Mouse (Mus musculus) CH12.LX (cell line): ENCODE measurements at regions not wholly inside any gene's neighbourhood (a gene's known extent, or its start where the extent isn't known, plus 50 kb on each side); places are given as distances from the start of the nearest gene placed in this dataset.

Experiments
- DNase-seq: peaks from one replicate; pipeline ENCODE4 v3.0.0-alpha.2; 2013; ENCODE audit errors: extremely low read depth
- H3K27ac ChIP-seq: 2 replicates; pipeline ENCODE4 v1.5.1; 2012; ENCODE audit warnings: low read depth, mild to moderate bottlenecking, control low read depth, moderate library complexity; ENCODE audit not compliant: insufficient read depth
- H3K27me3 ChIP-seq: replicated peaks from 2 replicates; pipeline ENCODE3; 2012; ENCODE audit warnings: inconsistent platforms
- H3K36me3 ChIP-seq, 2 experiments: replicated peaks in 1 of 2; 2 replicates each; pipeline versions ENCODE3 to v1.6.1; 2012; ENCODE audit warnings: inconsistent platforms in 1 of 2, low read length in 1 of 2, mild to moderate bottlenecking in 1 of 2, mixed read lengths in 1 of 2, moderate library complexity in 1 of 2; ENCODE audit not compliant: control insufficient read depth in 1 of 2, insufficient read depth in 1 of 2
- H3K4me1 ChIP-seq, 2 experiments: 2 replicates each; pipeline ENCODE4 v1.6.1; 2012; ENCODE audit warnings: inconsistent platforms in 1 of 2, moderate library complexity in 1 of 2; ENCODE audit not compliant: insufficient read depth in 2 of 2, control insufficient read depth in 1 of 2
- H3K4me2 ChIP-seq: 2 replicates; pipeline ENCODE4 v1.6.1; 2012; ENCODE audit warnings: low read depth, mild to moderate bottlenecking, control low read depth; ENCODE audit not compliant: poor library complexity, insufficient read depth, severe bottlenecking
- H3K4me3 ChIP-seq, 3 experiments: fragments of 150-350 bp in 1 of 3; sonication (generic) in 1 of 3; replicated peaks in 1 of 3; 2 replicates each; pipeline versions ENCODE3 to v1.5.1; 2011 to 2012; ENCODE audit warnings: low read depth in 2 of 3, low read length in 2 of 3, mild to moderate bottlenecking in 2 of 3, moderate library complexity in 2 of 3, control low read depth in 1 of 3, improper control_type of control experiment in 1 of 3, inconsistent platforms in 1 of 3, mixed read lengths in 1 of 3; ENCODE audit not compliant: poor library complexity in 1 of 3
- H3K79me2 ChIP-seq: replicated peaks from 2 replicates; pipeline ENCODE4 v1.6.1; 2012; ENCODE audit warnings: mild to moderate bottlenecking, moderate library complexity; ENCODE audit not compliant: control insufficient read depth, poor library complexity, insufficient read depth, severe bottlenecking; ENCODE audit errors: extremely low read depth
- H3K9ac ChIP-seq: 2 replicates; pipeline ENCODE4 v1.6.1; 2012; ENCODE audit warnings: low read depth, mild to moderate bottlenecking, control low read depth, moderate library complexity; ENCODE audit not compliant: insufficient read depth
- H3K9me3 ChIP-seq: replicated peaks from 2 replicates; pipeline ENCODE3; 2012; ENCODE audit warnings: low read length, inconsistent platforms, mixed read lengths
- BHLHE40 ChIP-seq: IDR thresholded peaks from 2 replicates; pipeline ENCODE4 v1.6.1; 2011; ENCODE audit warnings: mild to moderate bottlenecking, low read depth, low read length, improper control_type of control experiment
- CHD1 ChIP-seq: IDR thresholded peaks from 2 replicates; pipeline ENCODE4 v1.6.1; 2012; ENCODE audit warnings: low read depth, low read length, improper control_type of control experiment, inconsistent platforms
- CHD2 ChIP-seq: IDR thresholded peaks from 2 replicates; pipeline ENCODE4 v1.6.1; 2011; ENCODE audit warnings: low read length, improper control_type of control experiment
- ELF1 ChIP-seq: IDR thresholded peaks from 2 replicates; pipeline ENCODE4 v1.6.1; 2014; ENCODE audit warnings: low read depth, mild to moderate bottlenecking, inconsistent platforms, low read length, improper control_type of control experiment
- EP300 ChIP-seq: IDR thresholded peaks from 2 replicates; pipeline ENCODE4 v1.6.1; 2011; ENCODE audit warnings: low read length, improper control_type of control experiment
- ETS1 ChIP-seq: conservative IDR thresholded peaks from 2 replicates; pipeline ENCODE4 v1.6.1; 2012; ENCODE audit warnings: low read depth, mild to moderate bottlenecking, inconsistent platforms, low read length, improper control_type of control experiment, moderate library complexity
- IRF4 ChIP-seq: IDR thresholded peaks from 2 replicates; pipeline ENCODE4 v1.6.1; 2014; ENCODE audit warnings: low read depth, mild to moderate bottlenecking, inconsistent platforms, low read length, improper control_type of control experiment
- JUN ChIP-seq: IDR thresholded peaks from 2 replicates; pipeline ENCODE4 v1.6.1; 2011; ENCODE audit warnings: low read depth, mild to moderate bottlenecking, low read length, improper control_type of control experiment, moderate library complexity; ENCODE audit not compliant: insufficient read depth
- JUND ChIP-seq: conservative IDR thresholded peaks from 2 replicates; pipeline ENCODE4 v1.6.1; 2011; ENCODE audit warnings: low read depth, low read length, improper control_type of control experiment
- KAT2A ChIP-seq: IDR thresholded peaks from 2 replicates; pipeline ENCODE4 v1.6.1; 2012; ENCODE audit warnings: low read length, improper control_type of control experiment, inconsistent platforms; ENCODE audit not compliant: insufficient replicate concordance
- MAFK ChIP-seq: IDR thresholded peaks from 2 replicates; pipeline ENCODE4 v1.6.1; 2011; ENCODE audit warnings: low read length, improper control_type of control experiment; ENCODE audit not compliant: insufficient replicate concordance
- MAX ChIP-seq: IDR thresholded peaks from 2 replicates; pipeline ENCODE4 v1.6.1; 2011; ENCODE audit warnings: low read length, improper control_type of control experiment
- MEF2A ChIP-seq: IDR thresholded peaks from 2 replicates; pipeline ENCODE4 v1.6.1; 2014; ENCODE audit warnings: low read depth, mild to moderate bottlenecking, inconsistent platforms, low read length, improper control_type of control experiment, borderline replicate concordance
- NRF1 ChIP-seq: IDR thresholded peaks from 2 replicates; pipeline ENCODE4 v1.6.1; 2014; ENCODE audit warnings: low read depth, mild to moderate bottlenecking, inconsistent platforms, low read length, improper control_type of control experiment, moderate library complexity
- PAX5 ChIP-seq: IDR thresholded peaks from 2 replicates; pipeline ENCODE4 v1.6.1; 2012; ENCODE audit warnings: low read length, inconsistent platforms, mixed read lengths
- POLR2AphosphoS2 ChIP-seq: IDR thresholded peaks from 2 replicates; pipeline ENCODE4 v1.6.1; 2011; ENCODE audit warnings: low read depth, low read length, improper control_type of control experiment
- RAD21 ChIP-seq: IDR thresholded peaks from 2 replicates; pipeline ENCODE4 v1.6.1; 2011; ENCODE audit warnings: low read depth, mild to moderate bottlenecking, low read length, improper control_type of control experiment, moderate library complexity
- RCOR1 ChIP-seq: conservative IDR thresholded peaks from 2 replicates; pipeline ENCODE4 v1.6.1; 2012; ENCODE audit warnings: low read depth, mild to moderate bottlenecking, inconsistent platforms, low read length, improper control_type of control experiment
- TBP ChIP-seq: conservative IDR thresholded peaks from 2 replicates; pipeline ENCODE4 v1.6.1; 2011; ENCODE audit warnings: low read depth, low read length, improper control_type of control experiment
- USF2 ChIP-seq: conservative IDR thresholded peaks from 2 replicates; pipeline ENCODE4 v1.6.1; 2011; ENCODE audit warnings: low read depth, low read length, improper control_type of control experiment
- ZKSCAN1 ChIP-seq: IDR thresholded peaks from 2 replicates; pipeline ENCODE4 v1.6.1; 2012; ENCODE audit warnings: low read depth, inconsistent platforms, low read length, improper control_type of control experiment, borderline replicate concordance
- ZNF384 ChIP-seq: IDR thresholded peaks from 2 replicates; pipeline ENCODE4 v1.6.1; 2012; ENCODE audit warnings: low read depth, low read length, improper control_type of control experiment, inconsistent platforms
- dilution Hi-C: fragments of 300-500 bp; cut with MboI; formaldehyde crosslinking; loops from 2 replicates; pipeline ENCODE4 v1.14.3; 2020; ENCODE audit warnings: low sequenced_read_pairs; ENCODE audit not compliant: extremely low pct_unique_long_range_greater_than_20kb, extremely low pct_ligation_motif_present
- in situ Hi-C: fragments of 300-500 bp; cut with MboI; formaldehyde crosslinking; loops from 3 replicates; pipeline ENCODE4 v1.14.3; 2019; ENCODE audit warnings: low sequenced_read_pairs, low pct_ligation_motif_present, low pct_unique_long_range_greater_than_20kb, mixed read lengths

GRCm38 (mm10) chr8:34745706-34746105 lies 634.2 kb upstream of the Gm10131 start:
- H3K9me3 ChIP-seq: no peaks in the 10 kb centered on the region
- no peak overlapping the region for H3K4me2 ChIP-seq
- H3K27ac ChIP-seq: no peak overlapping the region
- H3K79me2 ChIP-seq: no peaks in the 10 kb centered on the region
- H3K9ac ChIP-seq: no peak overlapping the region
- dilution Hi-C loops (no loop called here), in situ Hi-C loops (no loop called here)
- H3K36me3 ChIP-seq: no peaks in the 10 kb centered on the region
- H3K4me3 ChIP-seq: no peak overlapping the region
- H3K27me3 ChIP-seq: no peaks in the 10 kb centered on the region
- no peak for TF ChIP-seq CHD1
- no peak for TF ChIP-seq POLR2AphosphoS2
- TF ChIP-seq CHD2: no peak
- TF ChIP-seq PAX5: no peak
- TF ChIP-seq JUND: no peak
- H3K4me1 ChIP-seq: peaks cover 22 to 35% of the 10 kb centered on the region in 2 experiments
- DNase-seq: no peak

DNA sequence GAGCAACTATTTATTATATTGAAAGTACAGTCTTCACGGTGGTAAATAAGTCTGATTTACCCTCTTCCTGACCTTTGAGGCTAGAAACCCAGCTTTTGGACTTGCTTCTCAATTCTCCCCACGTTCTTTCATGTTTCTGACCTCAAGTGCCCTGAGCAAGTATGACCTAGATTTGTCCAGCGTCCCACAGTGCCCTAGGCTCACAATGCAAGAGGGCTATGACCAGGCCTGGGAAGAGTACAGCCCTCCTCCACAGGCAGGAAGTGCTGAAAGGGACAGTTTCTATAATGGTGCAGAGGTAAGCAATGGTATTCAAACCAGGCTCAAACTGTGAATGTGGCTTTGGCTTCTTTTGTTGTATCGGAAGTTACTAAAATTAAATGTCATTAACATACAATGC lies 633.1 kb upstream of the Gm10131 start:
- no peaks in the 10 kb centered on the region for H3K36me3 ChIP-seq
- no peak for TF ChIP-seq RAD21
- TF ChIP-seq KAT2A: no peak
- 0 out of 2 replicates have a peak, but pooled peaks have one; percentile 3 for TF ChIP-seq TBP
- no peak for TF ChIP-seq MAFK
- peak; percentile 53; the same call in 1 of the 2 replicates for TF ChIP-seq ELF1
- peak; percentile 52; the same call in 1 of the 2 replicates for TF ChIP-seq MEF2A
- TF ChIP-seq, all 38 proteins: peak for 3
- no peak for DNase-seq
- in situ Hi-C loops: no loop called here
- Histone ChIP-seq H3K27me3 (no peaks in the 10 kb centered on the region), H3K9me3 (no peaks in the 10 kb centered on the region), H3K9ac (peak overlapping the region; percentile 34; the same call in 1 of the 2 replicates), H3K4me1 (peaks cover 29 to 45% of the 10 kb centered on the region in 2 experiments), H3K27ac (peak overlapping the region; percentile 93), H3K4me2 (peak overlapping the region; percentile 52), H3K79me2 (no peaks in the 10 kb centered on the region), H3K4me3 (peak overlapping the region in 1 of 3 experiments; percentile 16)
- dilution Hi-C loops: no loop called here

- H3K27me3 ChIP-seq: no peaks in the 10 kb centered on the region
- TF ChIP-seq ETS1: peak; percentile 64
- 0 out of 2 replicates have a peak, but pooled peaks have one; percentile 32 for TF ChIP-seq JUN
- TF ChIP-seq MEF2A: peak; percentile 55; the same call in 1 of the 2 replicates
- peak; percentile 82 for TF ChIP-seq BHLHE40
- no peak for TF ChIP-seq ZKSCAN1
- no peak for TF ChIP-seq MAX
- 0 out of 2 replicates have a peak, but pooled peaks have one; percentile 18 for TF ChIP-seq RCOR1
- no peak for TF ChIP-seq POLR2AphosphoS2
- TF ChIP-seq PAX5: no peak
- peak; percentile 89 for TF ChIP-seq IRF4
- TF ChIP-seq EP300: peak; percentile 85
- TF ChIP-seq ZNF384: peak; percentile 69
- TF ChIP-seq USF2: no peak
- TF ChIP-seq NRF1: no peak
- H3K9ac ChIP-seq: no peak overlapping the region
- in situ Hi-C loops (no loop called here), dilution Hi-C loops (no loop called here)
- no peak overlapping the region for H3K4me3 ChIP-seq
- no peak for DNase-seq
- peak overlapping the region; percentile 93 for H3K27ac ChIP-seq
- H3K79me2 ChIP-seq: no peaks in the 10 kb centered on the region
- no peaks in the 10 kb centered on the region for H3K36me3 ChIP-seq
- H3K9me3 ChIP-seq: no peaks in the 10 kb centered on the region
- peak overlapping the region; percentile 52 for H3K4me2 ChIP-seq
- peaks cover 29 to 47% of the 10 kb centered on the region in 2 experiments for H3K4me1 ChIP-seq
These were observed 632.6 kb upstream of the Gm10131 start for GRCm38 (mm10) chr8:34744179-34744578.
